Mouse (Mus musculus) spleen, postnatal 14 days (tissue): ENCODE measurements around the gene Vstm4.

ENCODE experiments used
- DNase-seq, 2 experiments: peaks; one replicate each; pipeline ENCODE4 v3.0.0; 2021 to 2022; ENCODE audit warnings: low spot score in 2 of 2

The Vstm4 gene

GRCm38 (mm10) chr14:32856681-32857328 lies at the start of gene Vstm4:
Vstm4 (plus strand) TSS chr14:32856756.
- no peak for DNase-seq

- DNase-seq, result no peak
These were observed 46.4 kb upstream of the Vstm4 start for GRCm38 (mm10) chr14:32810111-32810510.

GRCm38 (mm10) chr14:32812429-32812828 lies 44.1 kb upstream of the Vstm4 start:
- DNase-seq, result no peak

GRCm38 (mm10) chr14:32814961-32815360 lies 41.6 kb upstream of the Vstm4 start:
- DNase-seq, result no peak

GRCm38 (mm10) chr14:32816533-32816932 lies 40.0 kb upstream of the Vstm4 start:
- no peak for DNase-seq

- DNase-seq, result no peak
These were observed 39.3 kb upstream of the Vstm4 start for GRCm38 (mm10) chr14:32817258-32817657.

- no peak for DNase-seq
These were observed 37.3 kb upstream of the Vstm4 start for GRCm38 (mm10) chr14:32819297-32819696.

GRCm38 (mm10) chr14:32822812-32823211 lies 33.7 kb upstream of the Vstm4 start:
- no peak for DNase-seq

GRCm38 (mm10) chr14:32823861-32824260 lies 32.7 kb upstream of the Vstm4 start:
- DNase-seq, result no peak

GRCm38 (mm10) chr14:32824267-32825150 lies 32.0 kb upstream of the Vstm4 start:
- DNase-seq, result no peak

- no peak for DNase-seq
These were observed 31.0 kb upstream of the Vstm4 start for GRCm38 (mm10) chr14:32825426-32826032.

GRCm38 (mm10) chr14:32827165-32827564 lies 29.4 kb upstream of the Vstm4 start:
- no peak for DNase-seq

GRCm38 (mm10) chr14:32827994-32828650 lies 28.4 kb upstream of the Vstm4 start:
- DNase-seq, result no peak

GRCm38 (mm10) chr14:32833847-32834246 lies 22.7 kb upstream of the Vstm4 start, which contains the start of gene Fam170b:
Fam170b (plus strand) TSS chr14:32833962.
- DNase-seq, result no peak

- no peak for DNase-seq
These were observed 21.4 kb upstream of the Vstm4 start for GRCm38 (mm10) chr14:32835181-32835580.

- no peak for DNase-seq
These were observed 21.0 kb upstream of the Vstm4 start for GRCm38 (mm10) chr14:32835596-32835995.

GRCm38 (mm10) chr14:32836191-32836590 lies 20.4 kb upstream of the Vstm4 start:
- no peak for DNase-seq

- DNase-seq, result no peak
These were observed 14.5 kb upstream of the Vstm4 start for GRCm38 (mm10) chr14:32842052-32842451.

- no peak for DNase-seq
These were observed 2.5 kb upstream of the Vstm4 start for GRCm38 (mm10) chr14:32854059-32854458.

- DNase-seq, result no peak
These were observed 310 bp upstream of the Vstm4 start for GRCm38 (mm10) chr14:32856246-32856645.

- no peak for DNase-seq
These were observed 1.8 kb downstream of the Vstm4 start for GRCm38 (mm10) chr14:32858361-32858760.

- DNase-seq, result no peak
These were observed 2.5 kb downstream of the Vstm4 start for GRCm38 (mm10) chr14:32858941-32859510.
